Mouse (Mus musculus) neutrophil, adult 5-6 weeks (primary cell): ENCODE results near the gene Fgfr2. TPM values are rescaled to one million over a fixed set of nuclear protein-coding genes. Genes with fewer than 3 reads are reported as not detected.

Experiments
- ATAC-seq: fragments of 151-379, 151-347 bp; 2 replicates; pipeline ENCODE4 v1.8.0; 2017; ENCODE audit warnings: mild to moderate bottlenecking, moderate TSS enrichment; ENCODE audit not compliant: insufficient number of reproducible peaks, poor library complexity, low FRiP score, severe bottlenecking; ENCODE audit errors: extremely low read depth
- total RNA-seq: library from RNA; stranded (forward); fragments of 200-1000 nt; gene quantifications from 2 replicates; pipeline ENCODE4 v1.2.3, GENCODE M21; 2017

The Fgfr2 gene
- total RNA-seq, 1 experiment from 2014 or later = not detected

GRCm38 (mm10) chr7:132296661-132297443, 826.3 kb downstream of the Fgfr2 start:
- no peak for ATAC-seq

DNA sequence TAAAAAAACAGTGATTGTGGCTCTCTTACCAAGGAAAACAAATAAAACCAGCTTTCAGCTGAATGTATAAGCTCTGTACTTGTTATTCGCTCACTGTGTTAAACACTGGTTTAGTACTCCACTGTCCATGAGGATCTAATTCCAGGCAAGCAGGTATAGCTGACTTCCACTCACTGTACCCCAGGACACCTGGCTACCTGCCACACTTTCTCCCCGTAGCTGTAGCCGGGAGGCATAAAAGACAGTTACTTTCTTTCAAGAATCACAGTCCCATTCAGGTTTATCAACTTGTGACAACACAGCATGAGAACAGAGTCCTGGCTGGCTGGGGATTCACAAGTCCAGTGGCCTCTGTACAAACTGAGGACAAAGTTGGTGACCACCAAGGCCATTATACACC, 827.0 kb downstream of the Fgfr2 start:
- no peak for ATAC-seq

- no peak for ATAC-seq
Measured at GRCm38 (mm10) chr7:132287340-132287664, 835.8 kb downstream of the Fgfr2 start.

- no peak for ATAC-seq
Measured at GRCm38 (mm10) chr7:132286630-132287339, 836.4 kb downstream of the Fgfr2 start.

DNA sequence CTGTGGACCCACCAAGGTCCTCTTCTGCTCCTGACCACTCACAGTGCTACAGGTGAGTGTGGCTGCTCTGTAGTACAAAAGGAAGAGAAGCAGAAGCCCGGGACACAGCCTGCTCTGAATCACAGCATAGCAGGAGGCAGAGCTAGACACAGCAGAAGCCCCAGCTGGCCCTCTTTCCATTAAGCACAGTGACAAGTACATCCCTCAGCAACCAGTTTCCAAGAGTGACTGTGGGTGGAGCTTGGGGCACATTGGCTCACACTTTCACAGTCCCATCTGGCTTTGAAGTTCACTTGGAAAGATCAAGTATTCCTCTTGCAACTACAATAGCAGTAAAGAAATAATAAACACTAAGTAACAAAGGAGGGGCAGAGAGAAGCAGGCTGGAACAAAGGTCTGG, 838.4 kb downstream of the Fgfr2 start:
- ATAC-seq = no peak

GRCm38 (mm10) chr7:132284048-132284737, 839.0 kb downstream of the Fgfr2 start:
- ATAC-seq = no peak

DNA sequence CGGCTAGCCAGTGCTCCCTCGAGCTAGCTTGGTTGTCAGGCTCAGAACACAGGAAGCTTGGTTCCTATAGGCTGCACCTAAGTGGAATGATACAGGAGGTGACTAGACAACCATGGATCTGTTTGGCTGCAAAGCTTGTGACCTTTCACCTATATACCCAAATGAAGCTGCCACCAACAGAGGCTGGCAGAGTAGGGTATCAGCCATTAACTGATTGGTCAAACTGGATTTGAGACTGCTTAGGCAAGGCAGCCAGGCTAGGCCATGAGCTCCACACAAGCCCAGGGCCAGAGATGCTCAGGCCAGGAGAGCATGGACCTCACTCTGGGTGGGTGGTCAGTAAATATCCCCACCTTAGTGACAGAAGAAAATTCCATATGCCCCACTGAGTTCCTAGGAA, 840.6 kb downstream of the Fgfr2 start:
- no peak for ATAC-seq

GRCm38 (mm10) chr7:132282161-132282560, 841.0 kb downstream of the Fgfr2 start:
- ATAC-seq = no peak

- ATAC-seq = no peak
Measured at GRCm38 (mm10) chr7:132281753-132282152, 841.4 kb downstream of the Fgfr2 start.

GRCm38 (mm10) chr7:132278658-132279057, 844.5 kb downstream of the Fgfr2 start:
- no peak for ATAC-seq

DNA sequence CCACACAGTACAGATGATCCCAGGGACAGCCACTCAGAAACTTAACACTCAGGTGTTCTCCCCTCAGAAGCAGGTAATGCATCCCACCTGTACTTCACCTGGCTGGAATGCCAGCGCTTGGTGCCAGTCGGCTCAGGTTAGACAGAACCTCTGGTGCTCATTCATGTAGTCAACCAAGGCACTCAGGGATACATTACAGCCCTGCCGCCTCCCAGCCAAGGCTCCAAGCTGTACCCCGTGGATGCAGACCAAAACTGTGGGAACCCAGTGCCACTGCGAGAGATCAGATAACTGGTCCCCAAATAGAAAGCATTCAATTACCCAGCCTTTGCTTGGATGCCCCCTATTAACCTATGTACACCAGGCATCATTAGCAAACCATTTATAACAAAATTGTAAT, 846.9 kb downstream of the Fgfr2 start:
- no peak for ATAC-seq

DNA sequence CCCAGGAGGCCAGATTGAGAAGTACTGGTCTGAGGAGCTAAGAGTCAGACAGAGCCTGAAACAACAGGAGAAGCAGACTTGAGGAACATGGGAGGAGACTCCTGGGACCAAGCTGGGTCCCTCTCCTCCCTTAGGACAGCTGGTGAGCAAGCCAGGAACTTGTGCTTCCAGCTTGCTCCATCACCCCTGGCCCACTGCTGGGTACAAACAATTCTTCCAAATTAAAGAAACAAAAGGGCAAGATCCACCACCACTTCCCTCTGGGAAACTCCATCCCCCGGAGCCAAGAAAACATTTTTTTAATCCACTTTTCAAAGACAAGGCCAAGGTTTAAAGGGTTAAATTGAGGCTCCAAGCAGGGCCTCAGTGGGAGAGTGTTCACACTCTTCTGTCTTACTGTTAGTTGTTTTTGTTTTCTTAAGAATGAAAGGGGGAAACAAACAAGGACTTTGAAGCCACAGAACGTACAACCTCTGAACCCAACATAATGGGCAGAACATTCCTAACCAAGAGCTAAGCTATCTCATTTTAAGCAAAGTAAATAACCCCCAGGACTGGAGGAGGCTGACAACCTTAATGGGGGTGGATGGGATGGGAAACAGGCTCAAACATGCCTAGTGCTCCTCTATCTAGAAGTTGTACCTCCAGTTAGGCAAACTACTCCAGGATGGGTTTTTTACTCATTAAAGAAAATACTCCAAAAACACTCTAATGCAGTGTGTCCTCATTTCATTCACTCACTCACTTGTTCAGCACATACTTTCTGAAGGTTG, 849.2 kb downstream of the Fgfr2 start:
- no peak for ATAC-seq

- ATAC-seq = no peak
Measured at GRCm38 (mm10) chr7:132272984-132273383, 850.2 kb downstream of the Fgfr2 start.

GRCm38 (mm10) chr7:132270364-132270763, 852.8 kb downstream of the Fgfr2 start:
- no peak for ATAC-seq

DNA sequence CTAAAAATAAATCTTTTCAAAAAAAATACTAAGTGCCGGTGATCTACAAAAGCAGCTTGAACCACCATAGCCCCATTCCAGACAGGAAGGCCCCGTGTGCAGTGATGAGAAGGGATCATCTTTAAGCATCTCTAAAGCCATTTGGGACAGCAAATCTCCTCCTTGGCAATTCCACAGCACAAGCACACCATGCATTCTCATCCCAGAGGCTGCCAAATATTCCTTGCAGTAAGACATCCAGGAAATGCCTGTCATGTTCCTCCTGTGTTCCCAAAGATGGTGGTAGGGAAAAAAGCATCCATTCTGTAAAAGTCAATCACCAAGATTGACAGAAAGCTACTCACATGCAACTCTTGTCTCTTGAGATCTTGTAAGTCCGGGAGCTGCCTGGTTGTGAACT, 853.5 kb downstream of the Fgfr2 start:
- no peak for ATAC-seq

DNA sequence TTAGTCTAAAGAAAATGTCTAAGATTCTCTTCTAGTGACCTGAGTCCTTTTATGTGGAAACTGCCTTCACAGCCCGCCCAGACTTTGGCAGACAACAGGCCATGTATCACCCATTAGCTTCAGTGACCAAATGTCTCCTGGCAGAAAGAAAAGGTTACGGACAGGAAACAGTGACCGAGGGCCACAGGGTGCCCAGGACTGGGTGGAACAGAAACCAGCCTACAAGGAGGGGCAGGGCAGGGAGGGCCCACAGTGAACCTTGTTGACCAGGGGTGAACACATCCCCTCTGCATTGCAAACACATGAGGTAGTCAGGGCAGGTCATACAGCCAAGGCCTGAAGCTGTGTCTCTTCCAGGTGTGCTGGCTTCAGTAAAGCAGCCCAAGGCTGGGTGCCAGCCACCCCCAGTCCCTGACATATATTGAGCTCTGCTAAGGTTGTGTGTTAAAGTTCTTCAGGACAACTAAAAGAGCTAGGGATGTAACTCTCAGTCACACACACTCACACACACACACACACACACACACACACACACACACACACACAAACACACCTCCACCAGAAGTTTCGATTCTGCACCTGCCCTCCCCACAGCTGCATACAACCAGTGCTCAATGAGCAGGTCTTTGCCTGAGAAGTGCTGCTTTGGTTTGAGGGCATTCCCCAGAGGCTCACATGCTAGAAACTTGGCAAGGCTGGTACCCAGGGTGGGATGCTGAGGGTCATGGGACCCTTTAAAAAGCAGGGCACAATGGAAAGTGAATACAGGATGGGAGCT, 855.2 kb downstream of the Fgfr2 start:
- no peak for ATAC-seq

DNA sequence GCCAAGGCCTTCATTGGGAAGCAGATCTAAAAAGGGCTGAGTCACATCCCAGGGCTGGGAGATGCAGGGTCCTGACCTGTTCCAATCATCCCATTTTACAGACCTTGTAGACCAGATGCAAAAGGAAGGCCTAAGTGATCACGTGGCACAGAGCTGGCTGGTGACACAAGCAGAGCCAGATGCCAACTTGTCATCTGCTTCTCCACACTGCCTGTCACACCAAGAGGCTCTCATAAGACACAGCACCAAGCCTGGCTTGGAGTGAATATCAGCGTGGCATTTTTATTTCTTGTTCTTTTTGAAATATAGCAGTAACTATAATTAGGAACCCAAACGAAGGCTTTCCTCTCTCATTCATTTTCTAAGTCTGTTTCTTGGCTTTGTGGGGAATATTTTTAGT, 858.4 kb downstream of the Fgfr2 start:
- ATAC-seq = no peak

DNA sequence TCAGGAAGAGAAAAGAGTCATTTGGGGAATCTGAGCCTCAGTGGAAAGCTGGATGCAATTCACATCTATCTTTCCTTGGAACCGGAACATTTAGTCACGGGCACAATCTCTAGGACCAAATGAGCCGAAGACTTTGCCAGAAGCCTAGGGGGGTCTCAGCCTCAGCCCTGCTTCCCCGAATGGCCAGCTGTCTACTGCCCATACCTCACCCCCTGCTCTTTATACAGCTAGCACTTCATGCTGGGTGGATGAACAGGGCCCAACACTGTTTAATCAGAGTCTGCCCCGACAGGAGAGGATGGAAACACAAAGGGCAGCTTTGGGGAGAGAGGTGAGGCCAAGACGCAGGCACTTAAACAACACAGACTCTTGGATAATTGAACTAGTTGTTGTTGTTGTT, 860.0 kb downstream of the Fgfr2 start:
- ATAC-seq = no peak

- no peak for ATAC-seq
Measured at GRCm38 (mm10) chr7:132262696-132263095, 860.5 kb downstream of the Fgfr2 start.
